Mouse (Mus musculus) embryonic facial prominence, embryonic 14.5 days (tissue): Measurements from ENCODE around the gene Slco2a1. TPM values are rescaled to one million over a fixed set of nuclear protein-coding genes. Genes with fewer than 3 reads are reported as not detected.

Experiments used
- ATAC-seq: fragments of 200-750 bp; cut with Nextera tagmentation; 2 replicates; pipeline ENCODE4 v1.8.0; 2017; ENCODE audit warnings: low read depth, moderate number of reproducible peaks, moderate TSS enrichment
- DNase-seq: peaks from one replicate; pipeline ENCODE4 v3.0.0-alpha.2; 2015; ENCODE audit warnings: low spot score
- H3K27ac ChIP-seq: fragments of 300-500 bp; sonication (generic); replicated peaks from 2 replicates; pipeline ENCODE4 v1.5.1; 2014; ENCODE audit warnings: low read depth, mild to moderate bottlenecking, low read length, moderate library complexity
- H3K27me3 ChIP-seq: fragments of 300-500 bp; sonication (generic); replicated peaks from 2 replicates; pipeline ENCODE4 v1.6.1; 2014; ENCODE audit warnings: low read length; ENCODE audit not compliant: control insufficient read depth, insufficient read depth
- H3K36me3 ChIP-seq: fragments of 300-500 bp; sonication (generic); 2 replicates; pipeline ENCODE4 v1.6.1; 2014; ENCODE audit warnings: low read length, mixed read lengths; ENCODE audit not compliant: control insufficient read depth, insufficient read depth
- H3K4me1 ChIP-seq: fragments of 300-500 bp; sonication (generic); 2 replicates; pipeline ENCODE4 v1.6.1; 2014; ENCODE audit warnings: antibody characterized with exemption, low read length; ENCODE audit not compliant: control insufficient read depth, insufficient read depth
- H3K4me2 ChIP-seq: fragments of 300-500 bp; sonication (generic); 2 replicates; pipeline ENCODE4 v1.6.1; 2014; ENCODE audit warnings: low read depth, mild to moderate bottlenecking, low read length, moderate library complexity, mixed read lengths
- H3K4me3 ChIP-seq: fragments of 300-500 bp; sonication (generic); 2 replicates; pipeline ENCODE4 v1.5.1; 2014; ENCODE audit warnings: low read depth, mild to moderate bottlenecking, low read length
- H3K9ac ChIP-seq: fragments of 300-500 bp; sonication (generic); 2 replicates; pipeline ENCODE4 v1.6.1; 2014; ENCODE audit warnings: low read depth, mild to moderate bottlenecking, low read length, moderate library complexity, mixed read lengths
- H3K9me3 ChIP-seq: fragments of 300-500 bp; sonication (generic); 2 replicates; pipeline ENCODE4 v1.6.1; 2016; ENCODE audit warnings: low read length; ENCODE audit not compliant: control insufficient read depth
- WGBS: fragments of 180-500 bp; shearing (Covaris S2); extraction: QIAGEN DNeasy Blood & Tissue Kit; methylation state at CpG from one replicate; pipeline ENCODE4 v1.1.7; 2014; 5-methylcytosine and 5-hydroxymethylcytosine counted together
- polyA plus RNA-seq: library from polyadenylated mRNA; unstranded; fragments of >200 nt; fragmentation: Nextera tagmentation; extraction: Ambion mirVana; gene quantifications from 2 replicates; pipeline ENCODE4 v1.2.1, GENCODE M21; 2014

Gene Slco2a1
- polyA plus RNA-seq, 1 experiment from 2014 or later, result 8.8 TPM

DNA sequence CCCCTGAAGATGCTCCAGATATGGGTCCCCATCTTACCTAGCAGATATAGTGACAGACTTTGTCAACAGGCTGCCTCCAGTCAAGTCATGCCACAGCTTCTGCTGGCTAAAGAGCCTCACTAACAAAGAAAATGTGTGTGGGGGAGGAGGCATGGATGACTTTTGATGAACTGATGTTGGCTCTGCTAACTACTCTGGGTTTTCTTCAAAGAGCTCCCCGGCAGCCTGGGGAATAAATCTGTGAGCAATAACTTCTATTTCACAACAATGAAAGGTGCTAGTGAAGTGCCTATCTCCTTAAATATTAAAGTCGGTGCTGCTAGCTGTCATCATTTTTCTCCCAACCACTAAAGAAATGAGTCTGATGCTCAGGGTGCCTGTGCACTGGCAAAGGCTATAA is 72.0 kb downstream of the Slco2a1 start:
- ATAC-seq, result no peak
- Histone ChIP-seq H3K4me3 (no peak overlapping the region), H3K9me3 (no peaks in the 10 kb centered on the region), H3K27ac (no peak overlapping the region), H3K4me2 (no peak overlapping the region), H3K4me1 (peaks cover 3% of the 10 kb centered on the region; the same call in 1 of the 2 replicates), H3K9ac (no peak overlapping the region), H3K27me3 (no peaks in the 10 kb centered on the region), H3K36me3 (no peaks in the 10 kb centered on the region)
- WGBS, result 50% methylated on average over 2 of the region's 2 CpGs
- DNase-seq, result no peak

DNA sequence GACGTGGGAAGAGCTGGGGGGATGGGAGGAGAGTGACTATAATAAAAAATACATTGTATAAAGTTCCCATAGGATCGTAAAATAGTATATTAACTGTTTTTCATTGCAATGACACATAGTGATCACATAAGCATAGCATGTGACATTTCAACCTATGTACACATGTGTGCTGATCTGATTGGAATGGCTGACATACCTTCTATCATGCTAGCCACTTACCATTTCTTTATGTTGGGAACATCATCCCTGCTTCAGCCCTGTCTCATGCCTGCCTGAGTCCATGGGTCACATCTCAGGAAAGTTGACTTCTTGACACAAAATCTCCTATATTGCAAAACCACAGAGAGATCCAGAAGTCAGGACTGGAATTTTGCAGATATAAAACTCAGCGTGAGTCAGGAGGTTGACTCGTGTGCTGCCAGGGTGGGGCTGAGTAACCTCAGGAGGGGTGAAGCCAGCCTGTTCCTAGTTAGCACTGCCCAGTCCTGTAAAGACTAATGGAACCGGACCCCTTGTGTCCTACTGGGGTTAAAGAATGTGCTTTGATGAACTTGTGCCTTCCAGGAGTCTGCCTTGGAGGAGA is 73.0 kb downstream of the Slco2a1 start:
- no peaks in the 10 kb centered on the region for H3K9me3 ChIP-seq
- 52% methylated on average over 5 of the region's 5 CpGs for WGBS
- no peaks in the 10 kb centered on the region for H3K27me3 ChIP-seq
- DNase-seq, result no peak
- no peaks in the 10 kb centered on the region for H3K4me1 ChIP-seq
- no peak overlapping the region for H3K9ac ChIP-seq
- no peaks in the 10 kb centered on the region for H3K36me3 ChIP-seq
- no peak overlapping the region for H3K4me2 ChIP-seq
- no peak overlapping the region for H3K27ac ChIP-seq
- no peak for ATAC-seq
- no peak overlapping the region for H3K4me3 ChIP-seq

DNA sequence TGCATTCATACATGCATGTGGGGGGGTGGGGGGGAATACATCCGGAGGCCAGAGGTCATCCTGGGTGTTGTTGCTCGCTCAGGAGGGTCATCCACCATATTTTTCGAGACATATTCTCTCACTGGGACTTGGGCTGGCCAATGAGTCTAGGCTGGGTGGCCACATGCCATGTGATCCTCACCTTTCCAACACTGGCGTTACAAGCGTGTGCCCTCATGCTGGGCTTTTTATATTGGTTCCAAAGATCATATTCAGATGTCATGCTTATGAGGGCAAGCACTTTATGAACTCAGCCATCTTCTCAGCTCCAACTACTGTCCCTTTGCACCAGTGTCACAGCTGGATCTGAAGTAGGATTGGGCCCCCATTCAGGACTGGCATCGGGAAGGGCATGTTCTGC is 75.1 kb downstream of the Slco2a1 start:
- H3K4me3 ChIP-seq, result no peak overlapping the region
- 89% methylated on average over 6 of the region's 6 CpGs for WGBS
- no peak overlapping the region for H3K9ac ChIP-seq
- no peaks in the 10 kb centered on the region for H3K27me3 ChIP-seq
- H3K9me3 ChIP-seq, result no peaks in the 10 kb centered on the region
- H3K4me2 ChIP-seq, result no peak overlapping the region
- no peak overlapping the region for H3K27ac ChIP-seq
- DNase-seq (no peak), ATAC-seq (no peak)
- H3K36me3 ChIP-seq, result no peaks in the 10 kb centered on the region
- H3K4me1 ChIP-seq, result peaks cover 6% of the 10 kb centered on the region; the same call in 1 of the 2 replicates

DNA sequence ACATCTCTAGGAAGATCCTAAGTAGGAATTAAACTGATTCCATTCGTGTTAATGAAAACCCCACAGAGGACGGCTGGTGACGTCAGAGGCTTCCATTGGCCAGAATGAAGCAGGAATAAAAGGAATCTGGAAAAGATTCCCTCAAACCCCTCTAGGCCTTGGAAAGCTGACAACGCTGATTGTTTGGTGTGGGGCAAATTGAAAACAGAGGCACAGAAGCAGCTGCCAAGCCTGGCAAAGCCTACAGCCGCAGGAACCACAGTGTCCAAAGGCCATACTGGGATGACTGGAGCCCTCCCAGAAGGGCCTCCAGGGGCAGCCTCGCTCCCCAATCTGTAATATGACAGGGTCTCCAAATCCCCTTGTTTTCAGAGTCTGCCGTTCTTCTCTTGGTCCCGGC is 78.3 kb downstream of the Slco2a1 start:
- Histone ChIP-seq H3K9ac (no peak overlapping the region), H3K36me3 (no peaks in the 10 kb centered on the region), H3K27me3 (no peaks in the 10 kb centered on the region), H3K27ac (peak overlapping the region; percentile 53), H3K4me2 (no peak overlapping the region), H3K4me3 (no peak overlapping the region), H3K9me3 (no peaks in the 10 kb centered on the region), H3K4me1 (peaks cover 6% of the 10 kb centered on the region; the same call in 1 of the 2 replicates)
- DNase-seq, result peak; percentile 86
- 40% methylated on average over 8 of the region's 8 CpGs for WGBS
- peak; percentile 86 for ATAC-seq

DNA sequence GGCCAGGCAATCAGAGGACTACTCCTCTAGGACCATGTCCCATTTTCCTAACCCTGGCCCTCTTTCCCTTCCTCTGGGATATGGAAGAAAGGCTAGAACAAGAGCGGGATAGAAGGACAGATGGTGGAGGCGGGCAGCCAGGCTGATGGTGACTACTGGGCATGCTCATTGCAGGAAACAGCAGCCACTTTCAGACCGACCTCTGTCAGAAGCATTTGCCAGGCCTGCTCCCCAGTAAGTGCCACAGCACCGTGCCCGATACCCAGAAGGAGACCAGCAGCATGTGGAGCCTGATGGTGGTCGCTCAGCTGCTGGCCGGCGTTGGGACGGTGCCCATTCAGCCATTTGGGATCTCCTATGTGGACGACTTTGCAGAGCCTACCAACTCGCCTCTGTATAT is 79.1 kb downstream of the Slco2a1 start:
- Histone ChIP-seq H3K36me3 (no peaks in the 10 kb centered on the region), H3K27me3 (no peaks in the 10 kb centered on the region), H3K4me3 (no peak overlapping the region), H3K4me1 (peaks cover 6% of the 10 kb centered on the region; the same call in 1 of the 2 replicates), H3K4me2 (no peak overlapping the region), H3K27ac (peak overlapping the region; percentile 23), H3K9me3 (no peaks in the 10 kb centered on the region), H3K9ac (no peak overlapping the region)
- ATAC-seq, result 0 out of 2 replicates have a peak, but pooled peaks have one; percentile 4
- no peak for DNase-seq
- WGBS, result 85% methylated on average over 8 of the region's 11 CpGs

DNA sequence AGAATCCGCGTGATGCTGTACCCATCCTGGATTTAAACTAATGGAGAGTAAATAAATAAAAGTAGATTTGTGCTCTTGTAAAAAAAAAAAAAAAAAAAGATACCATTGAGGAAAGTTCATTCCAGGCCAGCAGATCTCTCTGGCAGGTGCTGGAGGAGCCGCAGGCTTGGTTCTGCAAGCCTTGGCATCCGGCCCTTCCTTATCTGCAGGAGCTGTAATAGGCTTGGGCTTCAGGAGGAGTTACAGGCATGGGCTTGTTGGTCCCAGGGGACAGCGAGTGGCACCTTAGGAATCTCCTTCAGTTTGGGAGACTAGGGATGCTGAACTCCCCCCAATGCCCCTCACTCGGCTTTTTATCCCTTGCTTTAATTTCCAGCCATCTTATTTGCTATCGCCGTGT is 80.3 kb downstream of the Slco2a1 start:
- Histone ChIP-seq H3K4me3 (no peak overlapping the region), H3K27me3 (no peaks in the 10 kb centered on the region), H3K27ac (no peak overlapping the region), H3K9ac (no peak overlapping the region), H3K4me1 (peaks cover 6% of the 10 kb centered on the region; the same call in 1 of the 2 replicates), H3K36me3 (no peaks in the 10 kb centered on the region), H3K4me2 (no peak overlapping the region), H3K9me3 (no peaks in the 10 kb centered on the region)
- 88% methylated on average over 8 of the region's 8 CpGs for WGBS
- DNase-seq (no peak), ATAC-seq (no peak)

DNA sequence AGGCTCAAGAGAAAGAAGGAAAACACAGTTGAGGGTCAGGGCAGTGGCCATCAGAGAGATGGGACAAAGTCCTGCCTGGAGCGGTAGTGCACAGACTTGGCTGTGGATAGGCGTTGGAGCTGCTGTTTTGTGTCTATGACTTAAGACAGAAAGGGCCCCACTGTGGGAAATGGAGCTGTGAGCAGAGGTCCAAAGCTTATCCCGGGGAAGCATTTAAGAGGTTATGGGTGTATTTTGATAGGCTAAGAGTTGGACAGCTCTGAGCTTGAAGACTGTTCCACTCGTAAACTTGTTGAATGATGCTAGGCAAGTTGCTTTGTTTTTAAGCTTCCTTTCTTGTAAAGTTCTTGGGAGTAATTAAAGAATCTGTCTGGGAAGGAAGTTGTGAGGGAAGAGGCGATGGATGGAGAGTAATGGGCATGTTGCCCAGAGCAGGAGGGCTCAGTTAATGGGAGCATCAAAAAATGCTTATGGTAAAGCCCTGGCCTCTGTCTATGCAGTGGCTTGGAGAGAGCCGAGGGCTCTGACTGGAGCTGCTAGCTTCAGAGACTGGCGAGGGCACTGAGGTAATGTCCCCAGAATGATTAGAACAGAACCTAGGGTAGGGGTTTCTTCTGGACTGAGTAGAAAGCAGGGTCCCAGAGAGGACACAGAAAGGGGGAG is 83.2 kb downstream of the Slco2a1 start:
- WGBS, result 77% methylated on average over 7 of the region's 7 CpGs
- ATAC-seq, result no peak
- Histone ChIP-seq H3K27me3 (no peaks in the 10 kb centered on the region), H3K4me1 (peaks cover 6% of the 10 kb centered on the region; the same call in 1 of the 2 replicates), H3K9ac (no peak overlapping the region), H3K4me3 (no peak overlapping the region), H3K9me3 (peaks cover 5% of the 10 kb centered on the region; the same call in 1 of the 2 replicates), H3K4me2 (no peak overlapping the region), H3K27ac (no peak overlapping the region), H3K36me3 (no peaks in the 10 kb centered on the region)
- no peak for DNase-seq

DNA sequence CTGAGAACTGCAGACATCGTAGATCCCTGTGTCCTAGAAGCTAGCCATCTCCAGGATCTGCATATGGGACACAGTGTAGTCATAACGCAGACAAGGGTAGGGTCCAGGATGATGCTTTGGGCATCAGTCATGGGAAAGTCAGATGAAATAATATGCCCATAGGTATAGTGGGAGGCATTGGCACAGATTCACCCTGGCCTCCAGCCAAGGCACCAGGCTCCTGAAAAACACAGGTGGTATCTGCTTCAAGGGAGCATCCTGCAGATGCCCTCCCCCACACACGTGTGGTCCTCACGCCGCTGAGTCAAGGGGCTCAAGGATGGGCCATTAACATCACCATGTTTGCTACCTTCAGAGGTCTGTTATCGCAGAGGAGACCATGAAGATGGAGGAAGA is 83.7 kb downstream of the Slco2a1 start:
- no peak for ATAC-seq
- DNase-seq, result no peak
- Histone ChIP-seq H3K36me3 (no peaks in the 10 kb centered on the region), H3K4me1 (peaks cover 3% of the 10 kb centered on the region; the same call in 1 of the 2 replicates), H3K9me3 (peaks cover 5% of the 10 kb centered on the region; the same call in 1 of the 2 replicates), H3K27ac (no peak overlapping the region), H3K27me3 (no peaks in the 10 kb centered on the region), H3K9ac (no peak overlapping the region), H3K4me2 (no peak overlapping the region), H3K4me3 (no peak overlapping the region)
- WGBS, result 79% methylated on average over 6 of the region's 6 CpGs
